ENCODE assay signal across 8 mouse cellular contexts in genomic region chr4:130341691-130342090, GRCm38 (mm10). TPM values are rescaled to one million over a fixed set of nuclear protein-coding genes. Genes with fewer than 3 reads are reported as not detected.
DNase-seq lines count a peak whose midpoint lies in the region; ATAC-seq lines count a peak whose summit lies in the region.
"Had no signal": no experiment of that assay in that cellular context is flagged by ENCODE, and none has a peak within 500 bp of the region (broad histone marks: within the 10 kb centered on the region; RNA-seq: fewer than 3 reads in every experiment).

No protein-coding gene starts in this region.

- no peak overlapping the region for H3K27ac ChIP-seq in liver, embryonic 11.5 days (ENCODE audit: low read depth, low read length)
- H3K27ac ChIP-seq: neural tube, embryonic 13.5 days had no signal

- WGBS in liver, embryonic 11.5 days: 29% methylated on average over 4 of the region's 4 CpGs

- H3K4me3 ChIP-seq in liver, embryonic 11.5 days (ENCODE audit: low read depth, low read length): no peak overlapping the region
- H3K4me3 ChIP-seq: neural tube, embryonic 13.5 days had no signal

- peak; percentile 85 for ATAC-seq in common myeloid progenitor, adult 5-6 weeks (replicated peaks; ENCODE audit: low read depth, poor library complexity, severe bottlenecking)
- peak; percentile 62 to 80; a peak in 2 of 4 replicates for ATAC-seq in hematopoietic stem cell, adult 5-6 weeks (replicated peaks in 1 of 2; ENCODE audit: insufficient read depth in 1 of 2, low FRiP score in 2 of 2, low TSS enrichment in 1 of 2, low read depth in 1 of 2, poor library complexity in 2 of 2, severe bottlenecking in 2 of 2)
- peak; percentile 54; the same call in 1 of the 2 replicates for ATAC-seq in liver, embryonic 11.5 days (replicated peaks; ENCODE audit: low FRiP score)

- H3K4me2 ChIP-seq in liver, embryonic 11.5 days: no peak overlapping the region
- H3K4me2 ChIP-seq: neural tube, embryonic 13.5 days had no signal

- peak; percentile 54 to 65 for DNase-seq in right cerebral cortex, adult 2 months (ENCODE audit: low spot score in 2 of 2)
- DNase-seq in right cerebral cortex, postnatal 25 days: no peak
- peak; percentile 49 to 57 for DNase-seq in adrenal gland, adult 18-20 months (ENCODE audit: low spot score in 2 of 2)
- no peak for DNase-seq in liver, embryonic 11.5 days (ENCODE audit: low spot score)
- DNase-seq in retina, postnatal 1 day: peak; percentile 86

- H3K9me3 ChIP-seq in liver, embryonic 11.5 days (ENCODE audit: control insufficient read depth, low read length): no peaks in the 10 kb centered on the region
- H3K9me3 ChIP-seq: neural tube, embryonic 13.5 days had no signal

- no peaks in the 10 kb centered on the region for H3K27me3 ChIP-seq in liver, embryonic 11.5 days (replicated peaks; ENCODE audit: control insufficient read depth, insufficient read depth, low read length)
- H3K27me3 ChIP-seq: neural tube, embryonic 13.5 days had no signal

- H3K9ac ChIP-seq in liver, embryonic 11.5 days (ENCODE audit: low read depth, low read length): no peak overlapping the region
- H3K9ac ChIP-seq: neural tube, embryonic 13.5 days had no signal

- no peaks in the 10 kb centered on the region for H3K4me1 ChIP-seq in liver, embryonic 11.5 days (replicated peaks; ENCODE audit: control insufficient read depth, insufficient read depth, low read length)
- H3K4me1 ChIP-seq: neural tube, embryonic 13.5 days had no signal

- peaks cover 7% of the 10 kb centered on the region; the same call in 1 of the 2 replicates for H3K36me3 ChIP-seq in liver, embryonic 11.5 days (ENCODE audit: control insufficient read depth, insufficient read depth, low read length)

RNA-seq across cellular contexts. Expression of gene Zcchc17, which starts 18.1 kb away (rescaled TPM):
- 10 to 100 TPM; 40.4 to 46.0 TPM for total RNA-seq in adrenal gland, adult 18-20 months (2021)
- 72.4 and 77.6 TPM in 2 replicates for total RNA-seq in common myeloid progenitor, adult 5-6 weeks (2017)
- 60.8 and 78.6 TPM in 2 replicates for total RNA-seq in hematopoietic stem cell, adult 5-6 weeks (2017)
- 65.0 and 70.5 TPM in 2 replicates for polyA plus RNA-seq in liver, embryonic 11.5 days (2014; fragmentation: Nextera tagmentation; extraction: Ambion mirVana)

RNA-seq across cellular contexts. Expression of gene Snrnp40, which starts 18.2 kb away (rescaled TPM):
- 10 to 100 TPM; 27.3 to 34.9 TPM for total RNA-seq in adrenal gland, adult 18-20 months (2021)
- total RNA-seq in common myeloid progenitor, adult 5-6 weeks (2017): 86.7 and 94.3 TPM in 2 replicates
- total RNA-seq in hematopoietic stem cell, adult 5-6 weeks (2017): 52.8 and 90.8 TPM in 2 replicates
- 151 and 170 TPM in 2 replicates for polyA plus RNA-seq in liver, embryonic 11.5 days (2014; fragmentation: Nextera tagmentation; extraction: Ambion mirVana)

RNA-seq across cellular contexts. Expression of gene Gm10570, which starts 33.2 kb away (rescaled TPM):
- total RNA-seq in adrenal gland, adult 18-20 months (2021): not detected
- total RNA-seq in common myeloid progenitor, adult 5-6 weeks (2017): not detected in 2 replicates
- total RNA-seq in hematopoietic stem cell, adult 5-6 weeks (2017): not detected in 2 replicates
- polyA plus RNA-seq in liver, embryonic 11.5 days (2014; fragmentation: Nextera tagmentation; extraction: Ambion mirVana): not detected in 2 replicates

RNA-seq across cellular contexts. Expression of gene Fabp3, which starts 33.3 kb away (rescaled TPM):
- 100 to 1,000 TPM in 1 of 2 experiments, 10 to 100 TPM in 1; 61.4 to 128 TPM for total RNA-seq in adrenal gland, adult 18-20 months (2021)
- total RNA-seq in common myeloid progenitor, adult 5-6 weeks (2017): not detected in 2 replicates
- not detected in 2 replicates for total RNA-seq in hematopoietic stem cell, adult 5-6 weeks (2017)
- 5.0 and 6.4 TPM in 2 replicates for polyA plus RNA-seq in liver, embryonic 11.5 days (2014; fragmentation: Nextera tagmentation; extraction: Ambion mirVana)

Comparison
In these comparisons a context has a peak if more than half of its experiments do, and no peak if none do; other contexts are left out.
1. DNase-seq: peak in right cerebral cortex, adult 2 months (2 of 2), adrenal gland, adult 18-20 months (2 of 2) and retina, postnatal 1 day (single experiment); none in right cerebral cortex, postnatal 25 days (single experiment) and liver, embryonic 11.5 days (single experiment).
2. Peak in every context shown above with its lines, with median percentiles within 50 percentile points of each other: ATAC-seq.